Mouse (Mus musculus): Measurements from ENCODE around the gene Cdh13.

GRCm38 (mm10) chr8:118870711-118871110, 587.2 kb downstream of the Cdh13 start:
- no peak for TF ChIP-seq POLR2A (IDR thresholded peaks at IDR 0.05; ENCODE audit: borderline replicate concordance, extremely low read depth, low read depth, low read length)
- TF ChIP-seq CTCF (IDR thresholded peaks at IDR 0.05; ENCODE audit: insufficient read depth, low read length): no peak
